Mouse (Mus musculus): Measurements from ENCODE around the gene 4930432K21Rik.

The 4930432K21Rik gene

GRCm38 (mm10) chr8:84147769-84148530 lies at the start of gene 4930432K21Rik, which contains the start of gene Cc2d1a:
4930432K21Rik (plus strand) TSS chr8:84148025.
Cc2d1a (minus strand) TSS chr8:84147936.
- peak; percentile 96 for ATAC-seq (ENCODE audit: insufficient number of reproducible peaks, low FRiP score, low TSS enrichment)

- no peak for ATAC-seq (ENCODE audit: insufficient number of reproducible peaks, low FRiP score, low TSS enrichment)
Measured at GRCm38 (mm10) chr8:84098376-84098775, 49.4 kb upstream of the 4930432K21Rik start.

DNA sequence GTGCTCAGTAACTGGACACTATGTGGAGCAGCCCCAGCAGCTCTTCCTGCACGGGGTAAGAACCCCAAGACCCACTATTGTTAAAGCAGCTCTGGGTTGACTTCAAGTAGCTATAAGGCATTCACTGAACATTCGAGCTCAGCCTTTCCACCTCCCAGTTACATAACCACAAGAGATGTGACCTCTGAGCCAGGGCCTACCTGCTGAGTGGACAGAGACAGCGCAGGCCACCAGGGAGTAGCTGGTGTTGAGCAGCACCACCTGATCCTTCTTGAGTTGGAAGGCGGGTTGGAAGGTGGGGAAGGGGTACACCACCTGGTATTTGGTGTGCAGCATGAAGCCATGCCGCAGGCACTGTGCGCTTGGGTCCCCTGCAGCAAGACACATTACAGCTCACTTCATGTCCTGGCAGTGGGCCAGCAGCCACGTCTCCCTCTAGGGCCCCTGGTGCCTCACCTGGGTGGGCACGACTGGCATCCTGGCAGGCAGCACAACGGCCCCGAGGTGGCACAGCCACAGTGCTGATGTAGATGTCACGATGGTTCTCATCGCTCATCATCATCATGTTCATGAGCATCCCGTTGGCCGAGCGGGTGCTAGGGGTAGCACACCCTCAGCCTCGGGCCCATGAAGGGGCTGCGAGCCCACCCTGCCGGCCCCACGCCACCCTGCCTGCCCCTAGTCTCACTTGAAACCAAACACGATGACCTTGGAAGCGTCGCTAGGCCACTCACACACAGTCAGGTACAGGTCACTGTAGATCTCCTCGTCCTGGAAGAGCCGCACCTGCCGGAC lies 46.2 kb upstream of the 4930432K21Rik start:
- no peak for ATAC-seq (ENCODE audit: insufficient number of reproducible peaks, low FRiP score, low TSS enrichment)

- ATAC-seq (ENCODE audit: insufficient number of reproducible peaks, low FRiP score, low TSS enrichment) = no peak
Measured at GRCm38 (mm10) chr8:84103601-84104000, 44.2 kb upstream of the 4930432K21Rik start.

DNA sequence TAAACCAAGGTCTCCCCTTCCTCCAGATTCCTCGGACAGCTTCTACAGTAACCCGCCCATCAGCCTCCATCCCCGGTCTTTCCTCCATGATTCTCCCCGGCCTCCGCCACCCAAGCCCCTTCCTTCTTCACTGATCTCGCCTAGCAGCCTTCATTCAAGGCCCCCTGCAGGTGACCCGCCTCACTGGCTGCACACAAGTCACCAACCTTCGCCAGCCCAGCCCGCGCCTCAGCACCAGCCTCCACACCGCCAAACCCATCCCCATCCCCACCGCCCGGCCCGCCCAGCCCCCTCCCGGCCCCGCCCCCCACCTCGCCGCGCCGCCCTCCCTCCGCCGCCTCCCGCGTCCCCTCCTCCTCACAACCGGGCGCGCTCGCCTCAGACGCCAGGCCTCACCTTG lies 43.6 kb upstream of the 4930432K21Rik start:
- 0 out of 2 replicates have a peak, but pooled peaks have one; percentile 5 for ATAC-seq (ENCODE audit: insufficient number of reproducible peaks, low FRiP score, low TSS enrichment)

DNA sequence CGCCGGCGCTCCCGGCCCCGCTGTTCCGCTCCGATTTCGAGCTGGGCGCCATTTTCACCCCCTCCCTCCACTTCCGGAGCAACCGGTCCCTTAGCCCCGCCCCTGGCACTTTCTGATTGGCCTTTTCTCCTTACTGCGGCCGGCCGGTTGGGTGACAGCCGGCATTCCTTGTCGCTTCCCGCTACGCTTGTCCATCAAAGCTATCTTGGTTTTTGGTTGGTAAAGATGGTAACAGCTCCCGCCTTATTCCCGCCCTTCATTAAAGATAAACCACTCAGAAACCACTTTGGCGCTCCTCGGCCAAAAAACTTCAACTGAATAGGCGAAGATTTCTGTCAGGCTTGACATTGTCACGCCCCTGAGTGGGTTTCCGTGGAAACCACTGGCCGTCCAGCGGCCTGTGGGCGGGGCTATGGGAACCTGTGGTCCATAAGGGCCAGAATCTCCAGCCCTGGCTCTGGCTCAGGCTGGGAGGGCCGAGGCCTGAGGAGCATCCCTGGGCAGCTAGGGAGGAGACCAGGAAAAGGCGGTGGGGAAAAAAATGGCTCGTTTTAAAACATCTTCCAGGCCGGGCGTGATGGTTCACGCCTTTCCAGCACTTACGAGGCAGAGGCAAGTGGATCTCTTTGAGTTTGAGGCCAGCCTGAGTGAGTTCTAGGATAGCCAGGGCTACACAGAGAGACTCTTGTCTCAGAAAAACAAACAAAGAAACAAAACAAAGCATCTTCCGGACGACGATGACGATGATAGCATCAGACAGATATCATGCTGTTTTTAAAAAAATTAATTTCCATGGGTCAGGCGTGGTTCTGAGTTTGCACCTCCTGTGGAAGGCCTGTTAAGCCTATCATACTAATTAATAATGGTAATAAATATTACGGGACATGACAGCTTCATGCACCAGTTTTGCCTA lies 42.9 kb upstream of the 4930432K21Rik start, which contains the start of gene Dcaf15:
Gene Dcaf15, minus strand, starts transcription at position 72 of the 913 bp plus-strand sequence.
- peak; percentile 97 for ATAC-seq (ENCODE audit: insufficient number of reproducible peaks, low FRiP score, low TSS enrichment)

DNA sequence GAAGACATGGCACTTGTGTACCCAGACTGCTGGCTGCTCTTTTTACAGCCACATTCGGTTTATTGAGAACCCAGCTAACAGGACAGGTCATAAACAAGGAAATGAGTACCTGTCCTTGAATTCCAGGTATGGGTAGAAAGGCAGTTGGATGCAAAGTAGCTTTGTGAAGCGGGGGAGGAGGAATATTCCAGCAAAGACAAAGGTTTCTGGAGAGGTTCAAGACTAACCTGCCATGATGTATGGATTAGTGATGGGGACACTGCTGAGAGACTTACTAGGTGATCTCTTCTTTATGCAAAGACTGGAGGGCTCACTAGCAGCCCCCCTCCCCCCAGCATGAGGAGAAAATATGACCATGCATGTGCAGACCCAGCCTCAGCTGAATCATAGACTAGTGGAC lies 42.1 kb upstream of the 4930432K21Rik start:
- no peak for ATAC-seq (ENCODE audit: insufficient number of reproducible peaks, low FRiP score, low TSS enrichment)

GRCm38 (mm10) chr8:84106216-84107040 lies 41.4 kb upstream of the 4930432K21Rik start:
- ATAC-seq (ENCODE audit: insufficient number of reproducible peaks, low FRiP score, low TSS enrichment) = no peak

DNA sequence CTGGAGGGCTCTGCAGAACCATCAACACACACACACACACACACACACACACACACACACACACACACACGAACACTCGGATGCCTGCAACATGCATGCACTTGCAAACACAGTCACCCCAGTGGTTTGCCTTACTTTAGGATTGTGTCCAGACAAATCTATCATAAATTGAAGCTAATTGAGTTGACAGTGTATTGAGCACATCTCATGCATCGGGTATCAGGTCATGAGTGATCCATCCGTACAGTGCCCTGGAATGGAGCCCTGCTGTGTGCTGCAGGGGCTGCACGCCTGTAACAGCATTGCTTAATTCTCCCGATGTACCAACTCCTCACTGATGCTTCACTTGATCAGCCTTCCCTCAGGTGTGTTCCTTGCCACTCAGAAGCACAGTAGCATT lies 32.2 kb upstream of the 4930432K21Rik start:
- ATAC-seq (ENCODE audit: insufficient number of reproducible peaks, low FRiP score, low TSS enrichment) = no peak

- no peak for ATAC-seq (ENCODE audit: insufficient number of reproducible peaks, low FRiP score, low TSS enrichment)
Measured at GRCm38 (mm10) chr8:84122151-84122550, 25.7 kb upstream of the 4930432K21Rik start.

GRCm38 (mm10) chr8:84125656-84126055 lies 22.2 kb upstream of the 4930432K21Rik start, which contains the start of gene Podnl1:
Podnl1 (plus strand) TSS chr8:84125989.
- no peak for ATAC-seq (ENCODE audit: insufficient number of reproducible peaks, low FRiP score, low TSS enrichment)

DNA sequence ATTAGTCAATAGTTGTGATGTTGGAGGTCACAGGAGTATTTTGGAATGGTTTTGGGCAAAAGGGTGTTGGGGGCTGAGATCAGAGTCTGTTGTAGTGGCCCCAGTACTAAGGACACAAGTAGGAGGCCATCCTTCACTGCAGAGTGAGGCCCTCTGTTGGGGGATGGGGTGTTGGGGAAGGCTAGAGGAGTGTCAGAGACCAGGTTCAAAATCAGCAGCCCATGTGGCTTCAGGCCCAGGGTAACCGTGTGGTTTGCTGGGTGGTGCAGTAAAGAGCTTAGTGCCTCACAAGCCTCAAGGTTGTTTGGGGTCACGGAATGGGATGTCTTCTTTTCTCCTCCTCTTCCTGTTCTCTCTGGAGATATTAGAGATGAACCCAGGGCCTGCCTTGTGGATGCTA lies 21.1 kb upstream of the 4930432K21Rik start:
- ATAC-seq (ENCODE audit: insufficient number of reproducible peaks, low FRiP score, low TSS enrichment) = no peak

DNA sequence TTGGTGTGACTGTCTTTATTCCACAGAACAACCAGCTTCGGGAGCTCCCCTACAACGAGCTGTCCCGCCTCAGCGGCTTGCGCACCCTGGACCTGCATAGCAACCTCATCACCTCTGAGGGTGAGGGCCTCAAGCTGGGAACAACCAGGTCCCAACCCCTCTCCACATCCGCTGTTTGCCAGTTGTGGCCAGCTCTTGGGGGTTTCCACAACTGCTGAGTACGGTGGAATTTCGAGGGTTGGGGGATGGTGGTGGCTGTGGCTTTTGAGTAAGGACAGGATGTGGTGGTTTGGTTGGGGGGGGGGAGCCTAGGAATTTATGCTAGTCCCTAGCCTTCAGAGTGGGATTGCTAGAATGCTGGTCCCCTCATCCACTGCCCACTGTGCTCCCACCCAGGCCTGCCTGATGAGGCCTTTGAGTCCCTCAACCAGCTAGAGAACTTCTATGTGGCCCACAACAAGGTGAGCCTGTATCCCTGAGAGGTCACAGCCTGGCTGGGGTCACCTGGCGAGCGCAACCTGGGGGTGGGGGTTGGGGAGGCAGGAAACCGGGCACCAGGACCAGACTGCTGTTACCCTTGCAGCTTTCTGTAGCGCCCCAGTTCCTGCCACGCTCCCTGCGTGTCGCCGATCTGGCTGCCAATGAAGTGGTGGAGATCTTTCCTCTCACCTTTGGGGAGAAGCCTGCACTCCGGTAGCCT lies 20.5 kb upstream of the 4930432K21Rik start:
- no peak for ATAC-seq (ENCODE audit: insufficient number of reproducible peaks, low FRiP score, low TSS enrichment)

DNA sequence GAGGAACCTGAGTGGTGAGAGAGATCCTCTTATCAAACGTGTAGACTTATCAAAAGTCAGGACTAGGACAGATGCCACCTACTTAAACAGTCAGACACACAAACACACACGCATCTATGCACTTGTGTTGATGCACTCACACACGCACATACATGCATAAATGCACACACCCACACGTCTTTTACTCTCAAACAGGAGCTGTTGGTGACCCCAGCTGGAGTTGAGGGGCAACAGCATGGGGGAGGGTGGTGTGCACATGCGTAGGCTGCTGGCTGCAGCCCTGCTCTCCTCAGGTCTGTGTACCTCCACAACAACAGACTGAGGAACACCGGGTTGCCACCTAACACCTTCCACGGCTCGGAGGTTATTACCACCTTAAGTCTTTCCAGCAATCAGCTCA lies 19.5 kb upstream of the 4930432K21Rik start:
- ATAC-seq (ENCODE audit: insufficient number of reproducible peaks, low FRiP score, low TSS enrichment) = no peak

DNA sequence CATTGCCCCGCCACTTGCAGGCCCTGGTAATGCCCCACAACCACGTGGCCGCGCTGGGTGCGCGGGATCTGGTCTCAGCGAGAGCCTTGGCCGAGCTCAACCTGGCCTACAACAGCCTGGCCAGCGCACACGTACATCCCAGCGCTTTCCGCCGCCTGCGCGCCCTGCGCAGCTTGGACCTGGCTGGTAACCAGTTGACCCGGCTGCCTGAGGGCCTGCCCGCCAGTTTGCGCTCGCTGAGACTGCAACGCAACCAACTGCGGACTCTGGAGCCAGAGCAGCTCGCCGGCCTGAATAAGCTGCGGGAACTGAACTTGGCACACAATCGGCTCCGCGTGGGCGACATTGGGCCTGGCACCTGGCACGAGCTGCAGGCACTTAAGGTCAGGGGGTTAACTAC lies 17.0 kb upstream of the 4930432K21Rik start:
- ATAC-seq (ENCODE audit: insufficient number of reproducible peaks, low FRiP score, low TSS enrichment) = peak; percentile 74

DNA sequence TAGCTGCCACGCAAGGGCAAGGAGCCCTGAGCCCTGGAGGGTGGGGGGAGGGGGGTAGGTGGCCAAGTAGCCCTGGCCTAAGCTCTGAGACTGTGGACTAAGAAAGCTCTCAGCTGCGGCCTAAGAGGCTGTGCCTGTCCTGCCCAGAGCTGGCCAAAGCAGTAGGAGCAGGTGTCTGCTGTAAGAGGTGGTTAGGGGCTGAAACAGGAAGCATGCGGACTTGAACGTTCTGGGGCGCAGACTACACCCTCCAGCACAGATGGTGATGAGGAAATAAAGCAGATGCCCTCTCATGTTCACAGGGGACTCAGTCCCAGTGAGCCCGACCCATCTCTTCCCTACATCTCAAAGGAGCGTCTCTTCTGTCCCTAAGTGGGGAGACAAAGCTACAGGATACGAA lies 15.6 kb upstream of the 4930432K21Rik start:
- ATAC-seq (ENCODE audit: insufficient number of reproducible peaks, low FRiP score, low TSS enrichment) = no peak

DNA sequence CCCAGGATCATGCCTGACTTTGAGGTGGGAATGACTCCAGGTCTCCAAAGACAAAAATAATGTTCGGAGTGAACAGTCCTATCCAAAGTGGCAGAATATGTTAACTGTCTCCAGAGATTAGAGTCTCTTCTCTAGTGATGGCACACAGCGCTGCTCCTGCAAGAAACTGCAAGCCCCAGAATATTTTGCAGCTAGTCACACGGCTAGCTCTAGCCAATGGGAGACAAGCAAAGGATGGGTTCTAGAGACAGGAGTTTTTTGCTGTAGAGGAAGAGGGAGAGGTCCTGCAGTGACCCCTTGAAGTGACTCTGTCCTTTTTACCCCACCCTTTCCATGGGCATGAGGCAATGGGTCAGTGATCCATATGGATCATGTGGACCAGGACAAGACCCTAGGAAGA lies 10.0 kb upstream of the 4930432K21Rik start:
- no peak for ATAC-seq (ENCODE audit: insufficient number of reproducible peaks, low FRiP score, low TSS enrichment)

GRCm38 (mm10) chr8:84140838-84141237 lies 7.0 kb upstream of the 4930432K21Rik start:
- no peak for ATAC-seq (ENCODE audit: insufficient number of reproducible peaks, low FRiP score, low TSS enrichment)

Measured in cerebellum, adult (tissue).